Mouse (Mus musculus): Measurements from ENCODE around the gene Vmn1r126. TPM values are rescaled to one million over a fixed set of nuclear protein-coding genes. Genes with fewer than 3 reads are reported as not detected.
"Not testable (repeated sequence)": the region's sequence is repeated elsewhere in the genome, so short reads cannot be mapped to it uniquely, and the experiment has no call there.

Vmn1r126 gene
- total RNA-seq (2021), result not detected
- long read RNA-seq, experiment 1, result 0 reads
- long read RNA-seq, experiment 2, result 0 reads

DNA sequence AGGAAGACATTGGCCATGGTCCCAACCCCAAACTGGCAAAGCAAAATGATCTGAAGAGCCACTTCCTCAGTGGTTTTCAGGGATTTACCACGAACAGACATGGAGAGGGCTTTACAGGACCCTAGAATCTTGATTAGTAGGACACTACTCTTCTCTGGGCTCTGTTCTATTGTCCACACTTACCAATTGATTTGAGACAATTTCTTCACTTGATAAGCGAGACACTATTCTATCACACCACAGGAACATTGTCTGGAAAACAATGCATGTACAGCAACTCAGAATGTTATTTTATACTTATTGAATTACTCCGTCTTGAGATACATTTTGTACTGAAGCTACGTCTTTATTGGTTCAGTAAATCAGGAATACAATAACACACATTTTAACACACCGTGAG is at the start of gene Vmn1r126:
Gene Vmn1r126 (minus strand): TSS at position 101 of the 400 bp plus-strand sequence.
- DNase-seq; intact Hi-C loops (cut with DNase I): not testable (repeated sequence)

DNA sequence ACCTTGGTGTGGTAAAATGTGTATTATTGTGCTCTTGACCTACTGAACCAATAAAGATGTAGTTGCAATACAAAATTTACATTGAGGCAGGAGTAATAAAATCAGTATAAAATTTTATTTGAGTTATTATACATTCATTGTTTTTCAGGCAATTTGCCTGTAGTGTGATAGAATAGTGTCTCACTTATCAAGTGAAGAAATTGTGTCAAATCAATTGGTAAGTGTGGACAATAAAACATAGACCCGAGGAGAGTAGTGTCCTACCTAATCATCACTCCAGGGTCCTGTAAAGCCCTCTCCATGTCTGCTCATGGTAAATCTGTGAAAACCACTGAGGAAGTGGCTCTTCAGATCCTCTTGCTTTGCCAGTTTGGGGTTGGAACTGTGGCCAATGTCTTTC is 47.8 kb upstream of the Vmn1r126 start, which contains the start of gene Vmn1r128:
Gene Vmn1r128 (plus strand): TSS at position 301 of the 400 bp plus-strand sequence.
- intact Hi-C loops (cut with DNase I); DNase-seq: not testable (repeated sequence)

DNA sequence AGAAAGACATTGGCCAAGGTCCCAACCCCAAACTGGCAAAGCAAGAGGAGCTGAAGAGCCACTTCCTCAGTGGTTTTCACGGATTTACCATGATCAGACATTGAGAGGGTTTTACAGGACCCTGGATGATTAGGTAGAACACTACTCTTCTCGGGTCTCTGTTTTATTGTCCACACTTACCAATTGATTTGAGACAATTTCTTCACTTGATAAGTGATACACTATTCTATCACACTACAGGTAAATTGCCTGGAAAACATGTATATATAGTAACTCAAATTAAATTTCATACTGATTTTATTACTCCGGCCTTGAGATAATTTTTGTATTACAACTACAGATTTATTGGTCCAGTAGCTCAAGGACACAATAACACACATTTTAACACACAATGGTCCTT is 18.5 kb upstream of the Vmn1r126 start, which contains the start of gene Vmn1r127:
Gene Vmn1r127 (minus strand): TSS at position 101 of the 400 bp plus-strand sequence.
- DNase-seq; intact Hi-C loops (cut with DNase I): not testable (repeated sequence)

DNA sequence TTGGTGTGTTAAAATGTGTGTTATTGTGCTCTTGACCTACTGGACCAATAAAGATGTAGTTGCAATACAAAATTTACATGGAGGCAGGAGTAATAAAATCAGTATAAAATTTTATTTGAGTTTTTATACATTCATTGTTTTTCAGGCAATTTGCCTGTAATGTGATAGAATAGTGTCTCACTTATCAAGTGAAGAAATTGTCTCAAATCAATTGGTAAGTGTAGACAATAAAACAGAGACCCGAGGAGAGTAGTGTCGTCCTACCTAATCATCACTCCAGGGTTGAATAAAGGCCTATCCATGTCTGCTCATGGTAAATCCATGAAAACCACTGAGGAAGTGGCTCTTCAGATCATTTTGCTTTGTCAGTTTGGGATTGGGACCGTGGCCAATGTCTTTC is 29.4 kb downstream of the Vmn1r126 start, which contains the start of gene Vmn1r125:
Gene Vmn1r125 (plus strand): TSS at position 301 of the 400 bp plus-strand sequence.
- DNase-seq; intact Hi-C loops (cut with DNase I): not testable (repeated sequence)

GRCm38 (mm10) chr7:21260517-21260916 is 40.8 kb downstream of the Vmn1r126 start, which contains the start of gene Vmn1r124:
TSS of gene Vmn1r124 (minus strand) at chr7:21260617.
- DNase-seq; intact Hi-C loops (cut with DNase I): not testable (repeated sequence)

Other genes starting within 250 kb of the Vmn1r126 start
- gene Vmn1r120, start 247.7 kb downstream of the Vmn1r126 start, total RNA-seq (2021), result not detected
- gene Vmn1r121, start 203.0 kb downstream of the Vmn1r126 start, total RNA-seq (2021), result not detected
- not detected for gene Vmn1r122, start 167.3 kb downstream of the Vmn1r126 start, total RNA-seq (2021)
- not detected for gene Vmn1r123, start 139.3 kb downstream of the Vmn1r126 start, total RNA-seq (2021)
- gene Gm5157, start 111.0 kb downstream of the Vmn1r126 start, total RNA-seq (2021), result not detected
- gene Vmn1r124, start 40.9 kb downstream of the Vmn1r126 start, total RNA-seq (2021), result not detected
- not detected for gene Vmn1r125, start 29.3 kb downstream of the Vmn1r126 start, total RNA-seq (2021)
- gene Vmn1r127, start 18.4 kb upstream of the Vmn1r126 start, total RNA-seq (2021), result not detected
- gene Vmn1r128, start 47.9 kb upstream of the Vmn1r126 start, total RNA-seq (2021), result not detected
- not detected for gene Vmn1r129, start 59.8 kb upstream of the Vmn1r126 start, total RNA-seq (2021)
- not detected for gene Gm6882, start 131.3 kb upstream of the Vmn1r126 start, total RNA-seq (2021)
- not detected for gene Vmn1r130, start 210.3 kb upstream of the Vmn1r126 start, total RNA-seq (2021)
- gene Vmn1r131, start 244.6 kb upstream of the Vmn1r126 start, total RNA-seq (2021), result not detected

All from heart, postnatal 14 days (tissue).